Mouse (Mus musculus): ENCODE results near the gene Zdhhc7. TPM values are rescaled to one million over a fixed set of nuclear protein-coding genes. Genes with fewer than 3 reads are reported as not detected.
A peak's percentile ranks its signal among the peaks of the same experiment; 100 is the strongest.

Zdhhc7 gene
- polyA plus RNA-seq (2016; fragmentation: Nextera tagmentation; extraction: Ambion mirVana), result 32.1 and 35.4 TPM in 2 replicates

DNA sequence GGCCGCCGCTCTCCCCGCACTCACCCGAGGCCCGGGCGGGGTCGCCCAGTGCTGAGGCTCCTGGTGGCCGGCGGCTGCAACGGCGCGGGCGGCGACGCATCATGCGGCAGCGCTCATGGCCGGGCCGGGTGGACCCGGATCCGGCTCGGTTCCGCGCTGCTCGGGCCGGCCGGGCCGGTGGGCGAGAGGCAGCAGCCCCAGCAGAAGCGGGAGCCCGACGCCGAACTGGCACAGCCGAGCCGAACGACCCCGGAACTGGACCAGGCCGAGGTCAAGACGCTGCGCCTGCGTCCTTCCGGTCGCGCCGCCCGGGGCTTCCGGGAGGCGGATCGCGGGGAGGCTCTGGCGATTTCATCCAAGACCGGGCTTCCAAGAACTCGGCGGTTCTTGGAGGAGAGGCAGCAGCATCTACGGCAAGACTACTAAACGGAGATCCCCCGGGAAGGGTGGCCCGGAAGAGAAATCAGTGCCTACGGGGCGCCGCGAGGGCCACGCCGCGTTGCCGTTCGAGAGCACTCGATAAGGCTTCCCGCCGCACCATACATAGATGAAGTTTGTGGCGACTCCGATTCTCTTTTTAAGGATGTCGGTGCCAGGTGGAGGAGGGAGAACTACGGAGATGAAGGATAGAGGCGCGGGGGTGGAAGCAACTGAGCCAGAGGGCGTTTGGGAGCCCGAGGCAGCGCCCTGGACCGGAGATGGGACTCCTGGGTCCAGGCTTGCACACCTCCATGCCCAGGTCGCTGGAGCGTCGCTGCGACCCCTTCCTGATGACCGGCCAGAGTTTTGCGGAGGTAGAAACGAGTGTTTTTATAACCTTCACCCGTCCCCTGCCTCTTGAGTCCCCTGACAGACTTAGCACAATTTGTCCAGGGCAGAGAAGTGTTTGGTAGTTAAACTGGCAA, at the start of gene Zdhhc7:
Zdhhc7 (minus strand) TSS at position 415 of the 905 bp plus-strand sequence.
- H3K4me2 ChIP-seq (replicated peaks), result peak within 1 kb of the TSS; percentile 97
- no peaks in the 10 kb centered on the region for H3K36me3 ChIP-seq
- H3K9me3 ChIP-seq, result no peaks in the 10 kb centered on the region
- H3K4me1 ChIP-seq, result peaks cover 30% of the 10 kb centered on the region
- WGBS, result under 1% methylated on average over 88 of the region's 88 CpGs
- peak within 1 kb of the TSS; percentile 90 for H3K27ac ChIP-seq (replicated peaks)
- peak within 1 kb of the TSS; percentile 99 for H3K4me3 ChIP-seq
- H3K27me3 ChIP-seq, result no peaks in the 10 kb centered on the region
- peak; percentile 89 for ATAC-seq (ENCODE audit: low FRiP score, low read depth)
- peak within 1 kb of the TSS; percentile 98 for H3K9ac ChIP-seq (replicated peaks)

DNA sequence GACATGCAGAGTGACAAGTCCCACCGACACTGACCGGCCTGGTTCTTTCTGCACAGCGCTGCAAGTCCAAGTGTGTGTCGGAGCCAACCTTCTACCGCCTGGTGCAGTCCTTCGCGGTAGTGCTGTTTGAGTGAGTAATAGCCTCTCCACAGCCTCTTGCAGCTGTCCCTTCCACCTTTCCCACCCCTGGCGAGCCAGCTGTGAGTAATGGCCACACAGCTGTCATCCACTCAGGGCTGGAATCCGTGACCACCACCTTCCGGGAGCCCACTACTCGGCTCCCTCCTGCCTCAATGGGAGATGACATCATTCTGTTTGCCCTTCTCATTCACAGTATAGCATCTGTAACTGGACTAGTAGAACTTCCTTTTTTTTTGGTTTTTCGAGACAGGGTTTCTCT, 48.7 kb upstream of the Zdhhc7 start:
- no peak overlapping the region for H3K27ac ChIP-seq (replicated peaks)
- H3K27me3 ChIP-seq, result peaks cover 4% of the 10 kb centered on the region; the same call in 1 of the 2 replicates
- no peak overlapping the region for H3K9ac ChIP-seq (replicated peaks)
- no peak overlapping the region for H3K4me3 ChIP-seq
- H3K9me3 ChIP-seq, result no peaks in the 10 kb centered on the region
- 0 out of 2 replicates have a peak, but pooled peaks cover 12% of the 10 kb centered on the region for H3K36me3 ChIP-seq
- 73% methylated on average over 12 of the region's 12 CpGs for WGBS
- peaks cover 22% of the 10 kb centered on the region for H3K4me1 ChIP-seq
- H3K4me2 ChIP-seq (replicated peaks), result no peak overlapping the region
- ATAC-seq (ENCODE audit: low FRiP score, low read depth), result no peak

DNA sequence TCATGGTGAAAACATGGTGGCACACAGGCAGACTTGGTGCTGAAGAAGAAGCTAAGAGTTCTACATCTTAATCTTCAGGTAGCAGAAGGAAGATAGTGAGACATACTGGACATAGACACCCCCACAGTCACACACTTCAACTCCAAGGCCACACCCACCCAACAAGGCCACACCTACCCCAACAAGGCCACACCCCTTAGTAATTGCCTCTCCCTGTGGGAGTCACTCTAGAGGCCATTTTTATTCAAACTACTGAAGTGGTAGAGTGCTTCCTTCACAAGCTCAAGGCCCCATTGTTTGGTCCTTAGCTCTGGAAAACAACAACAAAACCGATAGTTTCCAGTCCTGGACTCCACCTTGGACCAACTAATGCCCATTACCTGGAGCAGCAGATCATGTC, 44.8 kb upstream of the Zdhhc7 start:
- 82% methylated on average over 1 of the region's 1 CpGs for WGBS
- Histone ChIP-seq H3K9ac (replicated peaks) (no peak overlapping the region), H3K27me3 (no peaks in the 10 kb centered on the region; the same call in 1 of the 2 replicates), H3K9me3 (no peaks in the 10 kb centered on the region), H3K36me3 (no peaks in the 10 kb centered on the region), H3K4me2 (replicated peaks) (no peak overlapping the region), H3K27ac (replicated peaks) (no peak overlapping the region), H3K4me1 (peaks cover 30% of the 10 kb centered on the region), H3K4me3 (no peak overlapping the region)
- no peak for ATAC-seq (ENCODE audit: low FRiP score, low read depth)

DNA sequence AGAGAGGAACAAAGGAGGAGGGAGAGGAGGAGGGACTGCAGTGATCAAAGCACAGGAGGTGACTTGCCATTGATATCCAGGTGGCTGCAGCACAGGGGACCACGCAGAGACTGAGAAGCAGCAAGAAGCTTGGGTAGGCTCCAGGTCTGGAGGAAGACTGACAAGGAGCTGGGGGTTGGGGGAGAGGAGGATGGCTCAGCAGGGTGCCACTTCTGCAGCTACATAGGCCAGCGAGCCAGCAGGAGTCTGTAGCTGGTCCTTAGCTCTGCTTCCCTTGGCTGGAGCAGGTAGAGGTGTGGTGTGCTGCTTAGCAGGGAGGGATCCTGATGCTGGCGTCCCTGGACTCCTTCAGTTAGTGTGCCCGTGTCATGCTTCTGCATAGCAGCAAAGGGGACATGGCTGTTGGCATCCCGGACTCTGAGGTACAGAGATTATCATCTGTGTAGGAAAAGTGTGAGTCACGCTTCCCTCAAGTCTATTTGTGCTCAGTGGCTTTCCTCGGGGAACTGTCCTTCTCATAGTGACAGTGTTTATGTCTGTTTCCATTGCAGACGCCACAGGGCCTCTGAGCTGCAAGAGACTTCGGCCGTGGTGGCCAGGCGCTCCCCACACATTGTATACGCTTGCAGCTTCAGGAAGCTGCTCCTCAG, 43.5 kb upstream of the Zdhhc7 start:
- H3K4me2 ChIP-seq (replicated peaks), result no peak overlapping the region
- H3K4me3 ChIP-seq, result no peak overlapping the region
- H3K27ac ChIP-seq (replicated peaks), result peak overlapping the region; percentile 78
- no peaks in the 10 kb centered on the region; the same call in 1 of the 2 replicates for H3K27me3 ChIP-seq
- WGBS, result 60% methylated on average over 12 of the region's 12 CpGs
- H3K36me3 ChIP-seq, result no peaks in the 10 kb centered on the region
- no peak overlapping the region for H3K9ac ChIP-seq (replicated peaks)
- no peak; the same call in 1 of the 2 replicates for ATAC-seq (ENCODE audit: low FRiP score, low read depth)
- no peaks in the 10 kb centered on the region for H3K9me3 ChIP-seq
- peaks cover 31% of the 10 kb centered on the region for H3K4me1 ChIP-seq

DNA sequence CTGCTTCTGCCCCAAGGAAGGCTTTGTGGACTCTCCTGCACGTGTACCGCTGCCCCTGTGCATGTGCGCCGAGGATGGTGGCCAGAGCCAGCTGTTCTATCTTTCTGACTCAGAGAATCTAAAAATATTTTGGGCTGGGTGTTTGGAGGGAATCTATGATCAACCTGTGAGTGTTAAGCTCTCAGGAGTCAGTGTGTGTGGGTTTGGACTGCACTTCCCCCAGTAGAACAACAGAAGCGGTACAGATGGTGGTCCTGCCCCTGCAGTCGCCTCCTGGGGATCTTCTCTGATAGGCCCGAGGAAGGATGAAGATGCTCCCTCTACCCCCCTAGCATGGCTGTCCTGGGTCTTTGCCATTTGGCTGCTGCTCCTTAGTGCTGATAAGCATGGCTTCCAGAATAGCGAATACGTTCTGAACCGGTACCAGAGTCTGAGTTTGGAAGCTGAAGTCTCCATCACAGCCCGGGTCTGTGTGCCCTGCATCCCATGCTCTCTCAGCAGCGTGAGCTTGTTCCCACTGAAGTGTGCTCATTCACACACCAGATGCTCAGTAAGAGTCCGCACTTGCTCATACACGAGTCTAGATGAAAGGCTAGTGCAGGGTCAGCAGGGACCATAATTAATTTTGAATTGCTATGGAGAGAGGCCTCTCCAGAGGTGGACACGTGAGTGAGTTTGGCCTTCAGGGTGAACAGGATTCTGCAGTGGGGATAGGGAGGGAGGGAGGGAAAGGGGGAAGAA, 42.8 kb upstream of the Zdhhc7 start:
- Histone ChIP-seq H3K9me3 (no peaks in the 10 kb centered on the region), H3K36me3 (no peaks in the 10 kb centered on the region), H3K27me3 (no peaks in the 10 kb centered on the region), H3K4me2 (replicated peaks) (no peak overlapping the region), H3K9ac (replicated peaks) (no peak overlapping the region), H3K4me1 (peaks cover 31% of the 10 kb centered on the region), H3K27ac (replicated peaks) (peak overlapping the region; percentile 78), H3K4me3 (no peak overlapping the region)
- peak; percentile 65 for ATAC-seq (ENCODE audit: low FRiP score, low read depth)
- 62% methylated on average over 15 of the region's 15 CpGs for whole genome bisulfite sequencing

DNA sequence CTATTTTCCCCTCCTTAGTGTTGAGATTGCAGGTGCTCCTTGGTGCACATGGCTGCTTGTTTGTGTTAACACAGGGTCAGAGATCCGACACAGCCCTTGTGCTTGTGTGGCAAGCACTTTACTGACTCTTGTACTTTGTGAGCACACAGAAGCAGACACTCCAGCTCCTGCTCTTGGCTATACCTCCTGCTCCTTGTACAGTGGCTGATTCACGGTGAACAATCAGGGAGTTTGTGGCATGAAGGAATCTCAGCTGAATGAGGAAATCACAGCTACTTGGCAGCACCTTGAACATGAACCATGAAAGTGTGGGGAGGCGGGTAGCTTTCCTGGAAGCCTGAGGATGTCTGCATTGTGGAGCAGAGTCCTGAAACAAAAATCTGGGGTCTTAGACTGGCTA, 39.5 kb upstream of the Zdhhc7 start:
- WGBS, result 83% methylated on average over 3 of the region's 3 CpGs
- Histone ChIP-seq H3K4me1 (peaks cover 39% of the 10 kb centered on the region), H3K4me3 (no peak overlapping the region), H3K9me3 (no peaks in the 10 kb centered on the region), H3K4me2 (replicated peaks) (no peak overlapping the region), H3K27ac (replicated peaks) (no peak overlapping the region), H3K9ac (replicated peaks) (no peak overlapping the region), H3K27me3 (0 out of 2 replicates have a peak, but pooled peaks cover 5% of the 10 kb centered on the region), H3K36me3 (no peaks in the 10 kb centered on the region)
- no peak for ATAC-seq (ENCODE audit: low FRiP score, low read depth)

DNA sequence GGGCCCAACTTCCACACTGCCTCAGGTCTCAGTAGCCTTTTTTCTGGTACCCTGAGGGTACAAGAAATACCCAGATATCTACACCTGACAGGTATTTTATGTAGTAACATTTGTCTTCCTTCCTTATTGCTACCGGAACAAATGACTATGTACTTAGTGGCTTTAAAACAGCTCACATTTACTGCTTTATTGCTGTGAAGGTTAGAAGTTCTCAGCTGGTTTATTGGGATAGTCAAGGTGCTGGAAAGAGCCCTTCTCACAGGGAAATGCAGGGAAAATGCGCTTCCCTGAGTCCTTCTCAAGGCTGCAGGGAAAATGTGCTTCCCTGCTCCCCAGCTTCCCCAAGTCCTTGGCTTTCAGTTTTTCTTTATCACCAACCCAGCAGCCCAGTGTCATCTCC, 37.7 kb upstream of the Zdhhc7 start:
- H3K9me3 ChIP-seq, result no peaks in the 10 kb centered on the region
- H3K36me3 ChIP-seq, result no peaks in the 10 kb centered on the region
- no peak overlapping the region for H3K4me2 ChIP-seq (replicated peaks)
- 0 out of 2 replicates have a peak, but pooled peaks cover 5% of the 10 kb centered on the region for H3K27me3 ChIP-seq
- WGBS, result 92% methylated on average over 2 of the region's 2 CpGs
- no peak overlapping the region for H3K9ac ChIP-seq (replicated peaks)
- peaks cover 25% of the 10 kb centered on the region for H3K4me1 ChIP-seq
- H3K27ac ChIP-seq (replicated peaks), result no peak overlapping the region
- ATAC-seq (ENCODE audit: low FRiP score, low read depth), result no peak
- no peak overlapping the region for H3K4me3 ChIP-seq

DNA sequence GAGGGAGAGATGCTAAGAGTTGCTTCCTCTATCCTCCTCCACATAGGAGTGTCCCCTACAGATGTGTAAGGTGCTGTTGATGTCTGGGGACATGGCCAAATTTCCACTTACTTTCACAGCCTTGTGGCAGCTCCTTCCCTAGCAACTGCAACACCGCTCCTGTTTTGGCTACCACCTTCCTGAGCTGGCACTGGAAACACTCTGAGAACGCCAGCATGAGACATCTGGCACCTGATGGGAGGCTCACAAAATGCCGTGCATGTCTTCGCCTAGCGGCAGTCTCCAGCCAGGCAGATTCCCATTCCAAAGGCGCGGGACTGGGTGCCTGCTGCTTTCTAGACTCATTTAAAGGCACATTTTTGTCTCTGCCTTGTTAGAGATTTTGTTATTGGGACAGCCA, 35.3 kb upstream of the Zdhhc7 start:
- no peak for ATAC-seq (ENCODE audit: low FRiP score, low read depth)
- no peaks in the 10 kb centered on the region for H3K9me3 ChIP-seq
- H3K9ac ChIP-seq (replicated peaks), result no peak overlapping the region
- peaks cover 15% of the 10 kb centered on the region for H3K4me1 ChIP-seq
- H3K4me3 ChIP-seq, result no peak overlapping the region
- H3K27me3 ChIP-seq, result 0 out of 2 replicates have a peak, but pooled peaks cover 5% of the 10 kb centered on the region
- 60% methylated on average over 7 of the region's 7 CpGs for WGBS
- no peaks in the 10 kb centered on the region for H3K36me3 ChIP-seq
- no peak overlapping the region for H3K4me2 ChIP-seq (replicated peaks)
- H3K27ac ChIP-seq (replicated peaks), result no peak overlapping the region

DNA sequence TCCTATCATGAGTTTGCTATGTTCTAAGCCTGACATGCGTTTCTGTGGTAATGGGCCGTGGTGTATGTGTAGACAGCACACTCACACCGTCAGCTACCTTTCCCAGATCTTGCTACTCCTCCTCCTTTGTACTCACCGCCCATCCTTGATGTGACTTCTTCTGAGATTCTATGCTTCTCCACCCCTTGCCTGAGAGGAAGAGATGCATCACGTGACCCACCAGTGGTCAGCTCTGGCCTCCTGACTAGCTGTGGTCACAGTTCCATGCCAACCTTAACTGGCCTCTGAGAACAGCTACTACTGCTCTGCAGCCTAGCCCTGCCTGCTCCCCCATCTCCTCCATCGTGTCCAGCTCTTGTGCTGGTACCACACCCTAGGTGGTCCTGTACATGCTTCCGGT, 34.4 kb upstream of the Zdhhc7 start:
- Histone ChIP-seq H3K9ac (replicated peaks) (no peak overlapping the region), H3K9me3 (no peaks in the 10 kb centered on the region), H3K36me3 (no peaks in the 10 kb centered on the region), H3K27ac (replicated peaks) (no peak overlapping the region), H3K27me3 (0 out of 2 replicates have a peak, but pooled peaks cover 5% of the 10 kb centered on the region), H3K4me1 (peaks cover 9% of the 10 kb centered on the region), H3K4me3 (no peak overlapping the region), H3K4me2 (replicated peaks) (no peak overlapping the region)
- no peak for ATAC-seq (ENCODE audit: low FRiP score, low read depth)
- WGBS, result 89% methylated on average over 7 of the region's 7 CpGs

DNA sequence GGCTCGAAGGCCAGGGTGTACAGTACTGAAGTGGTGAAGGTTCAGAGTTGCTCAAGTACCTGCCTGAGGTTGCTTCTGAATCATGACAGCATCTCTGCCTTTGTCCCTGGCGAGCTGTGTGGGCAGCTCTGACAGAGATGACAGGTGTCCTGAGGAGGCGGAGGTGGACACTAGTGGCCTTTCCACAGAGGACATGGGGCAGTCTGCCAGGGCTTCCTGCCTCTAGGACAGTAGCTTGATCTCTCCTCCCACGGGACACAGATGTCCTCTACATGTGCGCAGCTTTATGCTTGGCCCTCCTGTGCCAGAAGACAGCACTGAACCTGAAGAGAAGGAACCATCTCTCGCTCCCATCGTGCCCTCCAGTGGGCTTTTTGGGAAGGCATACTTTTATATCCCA, 31.9 kb upstream of the Zdhhc7 start:
- no peak for ATAC-seq (ENCODE audit: low FRiP score, low read depth)
- no peak overlapping the region for H3K4me2 ChIP-seq (replicated peaks)
- no peak overlapping the region for H3K4me3 ChIP-seq
- 87% methylated on average over 7 of the region's 7 CpGs for WGBS
- 0 out of 2 replicates have a peak, but pooled peaks cover under 1% of the 10 kb centered on the region for H3K27me3 ChIP-seq
- H3K9ac ChIP-seq (replicated peaks), result no peak overlapping the region
- H3K36me3 ChIP-seq, result no peaks in the 10 kb centered on the region
- no peak overlapping the region for H3K27ac ChIP-seq (replicated peaks)
- H3K9me3 ChIP-seq, result no peaks in the 10 kb centered on the region
- H3K4me1 ChIP-seq, result peaks cover 18% of the 10 kb centered on the region

DNA sequence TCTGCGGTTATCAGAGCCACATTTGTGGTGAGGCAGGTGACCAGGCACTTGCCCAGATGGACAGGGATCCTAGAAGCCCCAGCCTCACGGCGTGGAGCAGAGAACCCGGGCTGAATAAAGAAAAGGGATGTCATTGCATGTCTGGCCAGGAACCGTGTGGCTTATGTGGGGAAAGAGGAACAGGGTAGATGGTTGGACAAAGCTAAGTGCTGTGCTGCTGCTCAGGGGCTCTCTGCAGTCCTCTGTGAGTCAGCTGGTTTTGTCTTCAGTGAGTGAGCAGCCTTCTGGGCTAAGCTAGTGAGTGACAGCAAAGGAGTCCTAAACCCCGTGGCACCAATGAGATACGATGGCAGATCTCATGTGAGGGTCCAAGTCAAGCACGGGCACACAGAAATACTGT, 29.9 kb upstream of the Zdhhc7 start:
- 86% methylated on average over 8 of the region's 8 CpGs for WGBS

More for the DNA sequence above, 29.9 kb upstream of the Zdhhc7 start:
- H3K9me3 ChIP-seq, result no peaks in the 10 kb centered on the region
- no peak overlapping the region for H3K9ac ChIP-seq (replicated peaks)
- H3K27ac ChIP-seq (replicated peaks), result no peak overlapping the region
- no peak overlapping the region for H3K4me2 ChIP-seq (replicated peaks)
- peaks cover 28% of the 10 kb centered on the region for H3K4me1 ChIP-seq
- no peak overlapping the region for H3K4me3 ChIP-seq
- no peak for ATAC-seq (ENCODE audit: low FRiP score, low read depth)
- H3K36me3 ChIP-seq, result no peaks in the 10 kb centered on the region
- 0 out of 2 replicates have a peak, but pooled peaks cover 10% of the 10 kb centered on the region for H3K27me3 ChIP-seq
